Mouse (Mus musculus): ENCODE measurements around the gene Fars2. TPM values are rescaled to one million over a fixed set of nuclear protein-coding genes. Genes with fewer than 3 reads are reported as not detected.

Gene Fars2
- total RNA-seq (2023; ENCODE audit: inconsistent age), result 30.8 to 49.3 TPM (median 37.5 TPM) in 4 replicates

DNA sequence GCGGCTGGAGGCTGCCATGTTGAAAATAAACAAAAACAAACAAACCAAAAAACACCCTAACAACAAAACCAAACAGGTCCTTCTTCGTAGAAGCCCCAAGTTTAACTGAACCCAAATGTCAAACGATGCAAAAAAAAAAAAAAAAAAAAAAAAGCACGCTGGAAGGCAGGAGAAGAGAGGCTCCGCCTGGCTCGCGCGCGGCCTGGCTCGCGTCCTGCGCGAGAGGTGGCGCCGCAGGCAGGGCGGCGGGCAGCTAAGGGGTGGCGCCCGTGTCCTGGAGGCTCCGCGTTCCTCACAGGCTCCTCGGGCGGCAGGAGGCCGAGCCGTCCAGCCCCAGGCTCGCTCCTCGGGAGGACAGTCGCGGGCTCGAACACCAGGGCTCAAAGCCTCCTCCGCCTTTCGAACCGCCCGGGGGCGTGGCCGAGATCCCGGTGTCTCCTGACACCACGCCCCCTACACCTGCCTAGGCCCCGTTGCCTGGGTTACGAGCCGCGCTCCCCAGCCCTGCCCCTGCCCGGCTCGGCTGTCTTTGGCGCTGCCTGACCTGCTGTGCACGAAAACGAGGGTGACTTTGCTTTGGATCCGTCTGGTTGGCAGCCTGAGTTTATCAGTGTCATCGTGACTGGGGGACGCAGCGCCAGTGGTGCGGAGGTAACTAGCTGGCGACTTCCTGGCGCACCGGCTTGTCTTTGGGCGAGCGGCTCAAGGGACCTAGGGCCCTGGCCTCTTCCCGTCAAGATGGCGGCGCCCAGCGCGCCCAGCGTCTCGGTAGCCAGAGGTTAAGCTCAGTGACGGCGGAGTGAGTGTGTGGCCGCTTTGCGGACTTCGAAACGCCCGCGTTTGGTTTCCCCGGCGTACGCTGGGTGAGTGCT is at the start of gene Fars2, which contains the start of gene Lyrm4:
Fars2 (plus strand) TSS at position 270 of the 872 bp plus-strand sequence.
Lyrm4 (minus strand) TSS at position 384 of the 872 bp plus-strand sequence.

DNA sequence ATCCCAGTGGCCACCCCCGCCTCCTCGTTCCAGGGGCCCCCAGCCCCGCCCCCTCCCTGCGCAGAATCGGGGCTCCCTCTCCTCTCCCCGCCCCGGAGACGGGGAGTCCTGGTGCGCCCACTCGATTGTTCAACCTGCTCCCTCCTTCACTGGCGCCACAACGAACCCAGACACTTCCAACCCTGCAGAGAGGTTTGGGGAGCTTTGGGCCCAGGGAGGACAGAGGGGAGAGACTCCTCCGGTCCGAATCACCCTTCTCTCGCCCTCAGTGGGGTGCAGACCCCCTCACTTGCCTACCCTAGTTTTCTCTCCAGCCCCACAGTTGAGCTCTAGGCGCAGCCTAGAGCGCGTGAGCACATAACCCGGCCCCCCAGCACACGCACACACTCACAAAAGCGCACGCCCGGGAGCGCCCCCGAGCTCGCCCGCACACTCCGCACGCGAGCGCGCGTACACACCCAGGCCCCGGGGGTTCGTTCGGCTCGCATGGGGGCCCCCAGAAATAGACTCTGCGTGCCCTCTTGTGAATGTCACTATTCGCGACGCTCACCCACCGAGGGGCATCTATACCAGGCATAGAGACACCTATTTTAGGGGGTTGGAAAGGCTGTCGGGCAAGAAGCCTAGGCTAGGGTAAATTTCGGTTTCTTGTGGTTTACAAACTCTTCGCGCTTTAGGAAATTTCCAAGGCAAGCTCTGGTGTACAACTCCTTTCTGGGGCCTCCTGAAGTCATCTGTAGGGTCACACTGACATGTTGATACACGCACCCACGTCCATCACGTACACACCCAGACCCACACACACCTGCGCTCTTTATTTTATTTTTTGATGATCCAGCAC is 617.7 kb downstream of the Fars2 start, which contains the start of gene Nrn1:
Nrn1 (minus strand) TSS at position 401 of the 841 bp plus-strand sequence.

Other genes starting within 250 kb of the Fars2 start
- gene Rpp40, start 211.1 kb upstream of the Fars2 start, total RNA-seq (2023; ENCODE audit: inconsistent age), result 5.2 to 13.5 TPM (median 8.9 TPM) in 4 replicates
- not detected in 4 replicates for gene Ppp1r3g, start 158.6 kb upstream of the Fars2 start, total RNA-seq (2023; ENCODE audit: inconsistent age)
- gene Lyrm4, start 114 bp downstream of the Fars2 start, total RNA-seq (2023; ENCODE audit: inconsistent age), result 7.2 to 8.2 TPM (median 7.9 TPM) in 4 replicates

All from B cell, adult (primary cell).